In the genomic region with DNA sequence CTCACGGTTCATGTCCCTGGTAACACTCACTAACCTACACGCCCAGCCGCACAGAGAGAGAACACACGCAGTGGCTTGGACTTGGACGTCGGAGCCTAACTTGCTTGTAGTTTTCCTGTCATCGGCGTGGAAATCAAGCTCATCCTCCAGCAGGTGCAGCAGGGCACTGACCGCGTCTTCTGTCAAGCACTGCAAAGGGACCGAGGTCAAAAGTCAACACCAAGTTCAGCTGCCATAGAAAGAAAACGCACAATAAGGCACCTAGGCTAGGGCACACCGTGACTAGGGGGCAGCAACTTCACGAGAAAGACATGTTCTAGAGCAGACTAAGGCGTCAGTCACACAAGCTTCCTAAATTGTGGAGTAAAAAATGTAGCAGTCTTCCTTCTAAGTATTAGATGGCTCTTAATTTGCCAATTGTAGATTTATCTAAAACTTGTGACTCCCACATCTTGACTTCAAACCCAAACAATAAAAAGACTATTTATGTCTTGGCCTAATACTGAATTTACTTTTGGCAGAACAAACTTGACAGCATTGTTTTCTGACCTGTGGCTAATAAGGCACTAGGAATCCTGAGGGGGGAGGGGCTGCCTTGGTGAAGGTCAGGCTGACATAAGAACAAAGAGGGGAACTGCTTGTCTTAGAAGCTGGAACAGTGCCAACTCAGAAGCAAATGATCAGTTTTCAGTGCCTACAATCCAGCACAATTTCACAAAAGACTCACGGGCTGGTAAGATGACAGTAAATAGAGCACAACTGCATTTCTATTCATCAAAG, we compare ENCODE assay signal across 9 mouse cellular contexts. TPM values are rescaled to one million over a fixed set of nuclear protein-coding genes. Genes with fewer than 3 reads are reported as not detected.
DNase-seq lines count a peak whose midpoint lies in the region; ATAC-seq and TF ChIP-seq lines count a peak whose summit lies in the region.
"Had no signal": no experiment of that assay in that cellular context is flagged by ENCODE, and none has a peak within 500 bp of the region (broad histone marks: within the 10 kb centered on the region; RNA-seq: fewer than 3 reads in every experiment).

No protein-coding gene starts in this region.

- no peak for TF ChIP-seq CTCF in heart, adult 2 months (IDR thresholded peaks at IDR 0.05)

- H3K4me2 ChIP-seq in midbrain, embryonic 14.5 days (ENCODE audit: low read length): no peak overlapping the region
- H3K4me2 ChIP-seq in midbrain, embryonic 15.5 days: no peak overlapping the region
- H3K4me2 ChIP-seq: hindbrain, embryonic 14.5 days had no signal

- peak; percentile 70; the same call in 1 of the 2 replicates for TF ChIP-seq EP300 in heart, adult 2 months (IDR thresholded peaks at IDR 0.05; ENCODE audit: insufficient read depth, low read depth, low read length)

- H3K79me2 ChIP-seq in heart, adult 2 months (replicated peaks; ENCODE audit: control insufficient read depth, insufficient read depth, low read length): no peaks in the 10 kb centered on the region

- no peaks in the 10 kb centered on the region for H3K4me1 ChIP-seq in midbrain, embryonic 14.5 days (ENCODE audit: control insufficient read depth, insufficient read depth, low read length)
- 0 out of 2 replicates have a peak, but pooled peaks cover 4% of the 10 kb centered on the region for H3K4me1 ChIP-seq in midbrain, embryonic 15.5 days
- peaks cover 18% of the 10 kb centered on the region for H3K4me1 ChIP-seq in heart, adult 2 months (ENCODE audit: control insufficient read depth, insufficient read depth, low read length)

- DNase-seq in midbrain, embryonic 14.5 days: peak; percentile 38
- peak in 1 of 2 experiments; percentile 71 for DNase-seq in heart, adult 2 months
- DNase-seq in kidney, adult 9 months: peak; percentile 74
- DNase-seq in skeletal muscle tissue, adult 2 months (ENCODE audit: low read depth, low spot score): peak; percentile 49
- no peak for DNase-seq in urinary bladder, postnatal 36 days (ENCODE audit: low spot score in 2 of 2)
- DNase-seq in urinary bladder, postnatal 10 days (ENCODE audit: low spot score): no peak
- no peak for DNase-seq in c-Kit-positive CD71-positive TER-119-positive erythroid progenitor cells, embryonic 14.5 days (ENCODE audit: low spot score)

- no peak overlapping the region for H3K9ac ChIP-seq in midbrain, embryonic 14.5 days (replicated peaks; ENCODE audit: low read length)
- H3K9ac ChIP-seq in midbrain, embryonic 15.5 days: no peak overlapping the region
- no peak overlapping the region for H3K9ac ChIP-seq in heart, adult 2 months (ENCODE audit: low read depth, low read length)
- H3K9ac ChIP-seq: hindbrain, embryonic 14.5 days had no signal

- H3K36me3 ChIP-seq in midbrain, embryonic 14.5 days (ENCODE audit: control insufficient read depth, insufficient read depth, low read length): peaks cover 89% of the 10 kb centered on the region
- H3K36me3 ChIP-seq in midbrain, embryonic 15.5 days (replicated peaks): peaks cover 53% of the 10 kb centered on the region
- peaks cover 28% of the 10 kb centered on the region for H3K36me3 ChIP-seq in heart, adult 2 months (ENCODE audit: control insufficient read depth, insufficient read depth, low read length)

- intact Hi-C loops in heart, adult 2 months (cut with DNase I): no loop called here

- WGBS in midbrain, embryonic 14.5 days: 84% methylated on average over 16 of the region's 16 CpGs
- WGBS in midbrain, embryonic 15.5 days: 83% methylated on average over 16 of the region's 16 CpGs
- 48% methylated on average over 16 of the region's 16 CpGs for WGBS in heart, adult 2 months

- 0 out of 2 replicates have a peak, but pooled peaks have one; percentile 15 for TF ChIP-seq POLR2A in heart, adult 2 months (IDR thresholded peaks at IDR 0.05; ENCODE audit: insufficient read depth, low read depth, low read length)

- no peak overlapping the region for H3K4me3 ChIP-seq in midbrain, embryonic 14.5 days (replicated peaks; ENCODE audit: low read depth, low read length)
- no peak overlapping the region for H3K4me3 ChIP-seq in midbrain, embryonic 15.5 days
- no peak overlapping the region for H3K4me3 ChIP-seq in heart, adult 2 months

- no peaks in the 10 kb centered on the region for H3K9me3 ChIP-seq in midbrain, embryonic 14.5 days (ENCODE audit: control insufficient read depth, low read length)
- H3K9me3 ChIP-seq in midbrain, embryonic 15.5 days: no peaks in the 10 kb centered on the region

- ATAC-seq in midbrain, embryonic 14.5 days (ENCODE audit: low FRiP score, low TSS enrichment): no peak
- no peak for ATAC-seq in midbrain, embryonic 15.5 days (replicated peaks)

- H3K27me3 ChIP-seq in midbrain, embryonic 14.5 days (ENCODE audit: control insufficient read depth, insufficient read depth, low read length): no peaks in the 10 kb centered on the region
- H3K27me3 ChIP-seq in midbrain, embryonic 15.5 days (replicated peaks): no peaks in the 10 kb centered on the region
- H3K27me3 ChIP-seq in heart, adult 2 months (ENCODE audit: control insufficient read depth, insufficient read depth, low read length): no peaks in the 10 kb centered on the region

- H3K27ac ChIP-seq in midbrain, embryonic 14.5 days (replicated peaks; ENCODE audit: low read depth, low read length): no peak overlapping the region
- H3K27ac ChIP-seq in midbrain, embryonic 15.5 days: no peak overlapping the region
- peak overlapping the region; percentile 81 for H3K27ac ChIP-seq in heart, adult 2 months
- H3K27ac ChIP-seq: hindbrain, embryonic 14.5 days had no signal

RNA-seq across cellular contexts. Expression of a gene that starts 15.9 kb away (rescaled TPM):
- 67.4 and 71.6 TPM in 2 replicates for polyA plus RNA-seq in midbrain, embryonic 14.5 days (2014; fragmentation: Nextera tagmentation; extraction: Ambion mirVana)
- polyA plus RNA-seq in midbrain, embryonic 15.5 days (2015; fragmentation: Nextera tagmentation; extraction: Ambion mirVana): 68.6 and 70.8 TPM in 2 replicates
- 10 to 100 TPM; 16.0 to 16.2 TPM for total RNA-seq in heart, adult 2 months (2021)
- polyA plus RNA-seq in heart, adult 2 months (2012; rRNA removed): 13.4 and 15.1 TPM in 2 replicates

RNA-seq across cellular contexts. Expression of a gene that starts 26.7 kb away (rescaled TPM):
- 44.2 and 56.2 TPM in 2 replicates for polyA plus RNA-seq in midbrain, embryonic 14.5 days (2014; fragmentation: Nextera tagmentation; extraction: Ambion mirVana)
- 42.3 and 44.7 TPM in 2 replicates for polyA plus RNA-seq in midbrain, embryonic 15.5 days (2015; fragmentation: Nextera tagmentation; extraction: Ambion mirVana)
- total RNA-seq in heart, adult 2 months (2021): 10 to 100 TPM; 47.4 to 52.0 TPM
- 19.4 and 41.4 TPM in 2 replicates for polyA plus RNA-seq in heart, adult 2 months (2012; rRNA removed)

Comparison
In these comparisons a context has a peak if more than half of its experiments do, and no peak if none do; other contexts are left out.
1. DNase-seq: peak in midbrain, embryonic 14.5 days (single experiment), kidney, adult 9 months (single experiment) and skeletal muscle tissue, adult 2 months (single experiment); none in urinary bladder, postnatal 36 days (0 of 2), urinary bladder, postnatal 10 days (single experiment) and c-Kit-positive CD71-positive TER-119-positive erythroid progenitor cells, embryonic 14.5 days (single experiment).